8 mouse cellular contexts compared by ENCODE assay signal in the genomic region with DNA sequence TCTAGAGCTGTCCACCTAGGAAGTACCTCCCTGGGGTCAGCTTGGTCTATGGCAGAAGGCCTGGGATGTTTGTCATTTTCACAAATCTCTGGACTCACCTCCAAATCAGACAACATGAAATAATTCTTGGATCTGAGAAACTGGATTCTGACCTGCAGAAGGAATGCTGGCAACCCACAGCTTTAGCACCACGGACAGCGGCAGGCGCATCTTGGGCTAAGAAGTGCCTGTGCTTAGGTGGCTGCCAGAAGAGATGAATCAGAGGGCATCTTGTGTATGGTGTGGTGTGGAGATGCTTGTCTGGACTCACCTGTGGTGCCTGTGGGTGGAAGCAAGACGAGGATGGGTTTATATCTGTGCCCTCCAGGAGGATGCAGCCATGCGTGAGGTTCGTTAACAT. TPM values are rescaled to one million over a fixed set of nuclear protein-coding genes. Genes with fewer than 3 reads are reported as not detected.
DNase-seq lines count a peak whose midpoint lies in the region; ATAC-seq lines count a peak whose summit lies in the region.
"Had no signal": no experiment of that assay in that cellular context is flagged by ENCODE, and none has a peak within 500 bp of the region (broad histone marks: within the 10 kb centered on the region; RNA-seq: fewer than 3 reads in every experiment).

No protein-coding gene starts in this region.

- H3K27me3 ChIP-seq in neural tube, embryonic 15.5 days (replicated peaks): peaks cover 14% of the 10 kb centered on the region

- H3K4me3 ChIP-seq in neural tube, embryonic 15.5 days (replicated peaks): no peak overlapping the region
- H3K4me3 ChIP-seq: limb, embryonic 15.5 days had no signal

- WGBS in neural tube, embryonic 15.5 days: 44% methylated on average over 6 of the region's 6 CpGs

- DNase-seq in neural tube, embryonic 10.5 days (ENCODE audit: extremely low spot score, low spot score): peak; percentile 55
- DNase-seq in adrenal gland, postnatal 14 days: peak; percentile 81
- DNase-seq in kidney, adult 9 months: peak; percentile 41
- peak; percentile 47 for DNase-seq in retina, postnatal 1 day
- no peak for DNase-seq in thymus, postnatal 10 days (ENCODE audit: low spot score in 2 of 2)
- no peak for DNase-seq in cerebellum, postnatal 36 days

- no peaks in the 10 kb centered on the region for H3K4me1 ChIP-seq in neural tube, embryonic 15.5 days
- H3K4me1 ChIP-seq: limb, embryonic 15.5 days had no signal

- no peaks in the 10 kb centered on the region for H3K36me3 ChIP-seq in neural tube, embryonic 15.5 days
- H3K36me3 ChIP-seq: limb, embryonic 15.5 days had no signal

- no peaks in the 10 kb centered on the region for H3K9me3 ChIP-seq in neural tube, embryonic 15.5 days (replicated peaks)
- H3K9me3 ChIP-seq: limb, embryonic 15.5 days had no signal

- no peak overlapping the region for H3K27ac ChIP-seq in neural tube, embryonic 15.5 days (replicated peaks)
- H3K27ac ChIP-seq: limb, embryonic 15.5 days had no signal

- ATAC-seq in neural tube, embryonic 15.5 days (ENCODE audit: low FRiP score): no peak

- H3K9ac ChIP-seq in neural tube, embryonic 15.5 days (replicated peaks): no peak overlapping the region
- H3K9ac ChIP-seq: limb, embryonic 15.5 days had no signal

- H3K4me2 ChIP-seq in neural tube, embryonic 15.5 days: no peak overlapping the region
- H3K4me2 ChIP-seq: limb, embryonic 15.5 days had no signal

RNA-seq across cellular contexts. Expression of gene C1ql2, which starts 8.5 kb away (rescaled TPM):
- 1.4 and 3.2 TPM in 2 replicates for polyA plus RNA-seq in neural tube, embryonic 15.5 days (2015; fragmentation: Nextera tagmentation; extraction: Ambion mirVana)
- 0.19 TPM in 1 of 2 replicates, not detected in the other for total RNA-seq in adrenal gland, postnatal 14 days (2021)
- polyA plus RNA-seq: limb, embryonic 15.5 days had no signal

RNA-seq across cellular contexts. Expression of gene Steap3, which starts 59.3 kb away (rescaled TPM):
- polyA plus RNA-seq in neural tube, embryonic 15.5 days (2015; fragmentation: Nextera tagmentation; extraction: Ambion mirVana): 3.9 and 5.4 TPM in 2 replicates
- total RNA-seq in adrenal gland, postnatal 14 days (2021): 20.8 and 29.6 TPM in 2 replicates

Comparison
In these comparisons a context has a peak if more than half of its experiments do, and no peak if none do; other contexts are left out.
1. DNase-seq: peak in neural tube, embryonic 10.5 days (single experiment), adrenal gland, postnatal 14 days (single experiment), kidney, adult 9 months (single experiment) and retina, postnatal 1 day (single experiment); none in thymus, postnatal 10 days (0 of 2) and cerebellum, postnatal 36 days (0 of 2).